Mouse (Mus musculus): ENCODE measurements around the gene Pgap3. TPM values are rescaled to one million over a fixed set of nuclear protein-coding genes. Genes with fewer than 3 reads are reported as not detected.

The Pgap3 gene
- polyA plus RNA-seq, 1 experiment from 2014 or later, result 6.7 TPM

DNA sequence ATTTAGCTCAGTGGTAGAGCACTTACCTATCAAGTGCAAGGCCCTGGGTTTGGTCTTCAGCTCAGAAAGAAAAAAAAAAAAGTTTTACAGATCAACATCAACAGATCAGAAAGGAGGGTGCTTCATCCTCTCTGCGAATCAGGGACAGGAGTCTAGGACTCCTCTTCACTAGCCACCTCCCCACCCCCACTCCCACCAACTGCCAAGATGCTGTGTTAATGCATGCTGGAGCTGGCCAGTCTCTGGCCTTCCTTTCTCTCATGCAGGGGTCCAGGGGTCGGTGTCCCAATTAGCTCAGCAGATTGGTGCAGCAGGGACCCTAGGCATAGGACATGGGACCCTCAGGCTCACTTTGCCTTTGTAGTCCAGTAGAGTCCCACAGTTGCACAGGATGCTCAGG is 29.7 kb downstream of the Pgap3 start:
- H3K4me1 ChIP-seq (ENCODE audit: control insufficient read depth, insufficient read depth, low read length), result peaks cover 14% of the 10 kb centered on the region
- 0 out of 2 replicates have a peak, but pooled peaks cover 5% of the 10 kb centered on the region for H3K36me3 ChIP-seq (ENCODE audit: control insufficient read depth, insufficient read depth, low read length)
- no peaks in the 10 kb centered on the region for H3K27me3 ChIP-seq (ENCODE audit: control insufficient read depth, insufficient read depth, low read length)
- H3K9ac ChIP-seq (ENCODE audit: low read length), result no peak overlapping the region
- ATAC-seq (ENCODE audit: insufficient read depth, low FRiP score, low TSS enrichment) (no peak), DNase-seq (ENCODE audit: low spot score) (no peak)
- H3K4me3 ChIP-seq (ENCODE audit: low read depth, low read length), result no peak overlapping the region
- H3K4me2 ChIP-seq (ENCODE audit: low read depth), result no peak overlapping the region
- WGBS, result 82% methylated on average over 2 of the region's 2 CpGs
- H3K9me3 ChIP-seq (ENCODE audit: control insufficient read depth, low read length), result no peaks in the 10 kb centered on the region
- no peak overlapping the region for H3K27ac ChIP-seq (ENCODE audit: low read depth, low read length)

DNA sequence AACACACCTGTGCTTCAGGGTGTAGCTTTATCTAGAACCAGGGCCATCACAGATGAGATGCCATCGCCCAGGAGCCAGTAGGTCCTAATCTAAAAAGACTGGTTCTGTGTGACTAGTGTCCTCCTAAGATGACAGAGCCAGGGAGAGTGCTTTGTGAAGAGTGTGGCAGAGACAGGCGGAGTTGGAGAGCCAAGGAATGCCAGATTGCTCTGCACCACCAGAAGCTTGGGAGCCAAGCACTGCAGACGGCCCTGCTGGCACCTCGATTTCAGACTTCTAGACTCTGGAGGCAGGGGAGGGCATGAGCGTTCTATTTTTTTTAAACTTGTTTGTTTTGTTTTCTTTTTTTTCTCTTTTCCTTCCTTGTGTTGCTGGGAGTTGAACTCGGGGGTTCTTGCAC is 31.0 kb downstream of the Pgap3 start:
- DNase-seq (ENCODE audit: low spot score) (no peak), ATAC-seq (ENCODE audit: insufficient read depth, low FRiP score, low TSS enrichment) (no peak)
- Histone ChIP-seq H3K27ac (ENCODE audit: low read depth, low read length) (no peak overlapping the region), H3K4me2 (ENCODE audit: low read depth) (no peak overlapping the region), H3K9ac (ENCODE audit: low read length) (no peak overlapping the region), H3K4me3 (ENCODE audit: low read depth, low read length) (no peak overlapping the region), H3K9me3 (ENCODE audit: control insufficient read depth, low read length) (no peaks in the 10 kb centered on the region), H3K4me1 (ENCODE audit: control insufficient read depth, insufficient read depth, low read length) (peaks cover 14% of the 10 kb centered on the region), H3K36me3 (ENCODE audit: control insufficient read depth, insufficient read depth, low read length) (0 out of 2 replicates have a peak, but pooled peaks cover 3% of the 10 kb centered on the region), H3K27me3 (ENCODE audit: control insufficient read depth, insufficient read depth, low read length) (no peaks in the 10 kb centered on the region)
- WGBS, result 88% methylated on average over 6 of the region's 6 CpGs

DNA sequence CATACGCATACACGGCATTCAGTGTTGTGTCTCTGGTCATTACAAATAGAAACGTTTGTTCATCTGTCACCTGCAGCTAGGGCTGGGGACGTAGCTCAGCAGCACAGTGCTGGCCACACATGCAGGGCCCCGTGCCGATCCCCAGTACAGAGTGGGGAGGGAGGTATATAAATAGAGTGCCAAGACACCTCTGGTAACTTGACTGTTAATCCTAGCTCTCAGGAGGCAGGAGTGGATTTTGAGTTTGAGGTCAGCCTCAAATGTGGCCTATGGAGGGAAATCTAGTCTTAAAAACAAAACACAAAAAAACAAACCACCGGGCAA is 32.5 kb downstream of the Pgap3 start:
- Histone ChIP-seq H3K27ac (ENCODE audit: low read depth, low read length) (no peak overlapping the region), H3K4me2 (ENCODE audit: low read depth) (no peak overlapping the region), H3K4me1 (ENCODE audit: control insufficient read depth, insufficient read depth, low read length) (peaks cover 14% of the 10 kb centered on the region), H3K36me3 (ENCODE audit: control insufficient read depth, insufficient read depth, low read length) (no peaks in the 10 kb centered on the region), H3K27me3 (ENCODE audit: control insufficient read depth, insufficient read depth, low read length) (no peaks in the 10 kb centered on the region), H3K9ac (ENCODE audit: low read length) (no peak overlapping the region), H3K4me3 (ENCODE audit: low read depth, low read length) (no peak overlapping the region), H3K9me3 (ENCODE audit: control insufficient read depth, low read length) (no peaks in the 10 kb centered on the region)
- WGBS, result 83% methylated on average over 7 of the region's 7 CpGs
- DNase-seq (ENCODE audit: low spot score), result no peak
- no peak for ATAC-seq (ENCODE audit: insufficient read depth, low FRiP score, low TSS enrichment)

DNA sequence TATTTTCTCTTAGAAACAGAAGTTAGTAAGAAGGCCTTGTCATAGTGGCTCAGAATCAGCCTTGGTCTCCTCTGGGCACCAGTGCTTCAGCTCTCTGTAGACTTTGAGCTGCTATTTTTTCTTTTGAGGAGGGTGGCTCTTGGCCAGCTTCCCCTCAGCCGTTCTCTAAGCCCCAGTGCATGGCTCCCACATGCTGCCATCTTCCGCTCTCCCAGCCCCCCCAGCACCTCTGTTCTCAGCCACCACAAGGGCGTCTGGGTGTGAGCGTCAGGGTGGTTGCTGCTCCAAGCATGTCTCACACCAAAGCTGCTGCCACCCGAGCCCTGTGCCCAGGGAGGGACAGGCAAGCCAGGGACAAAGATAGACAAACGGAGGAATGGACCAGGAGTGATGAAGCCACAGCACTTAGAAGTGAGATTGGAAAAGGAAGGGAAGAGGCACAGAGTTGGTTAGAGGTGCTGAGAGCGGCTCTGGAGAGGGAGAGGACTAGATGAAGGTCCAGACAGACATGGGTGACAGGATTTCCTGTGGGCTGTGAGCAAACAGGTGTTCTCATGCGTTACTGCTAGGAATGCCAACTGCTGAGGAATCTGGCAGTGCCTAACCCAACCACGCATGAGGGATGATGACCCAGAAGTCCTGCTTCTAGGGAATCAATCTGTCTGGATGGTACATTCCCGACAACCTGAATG is 33.0 kb downstream of the Pgap3 start:
- Histone ChIP-seq H3K27ac (ENCODE audit: low read depth, low read length) (no peak overlapping the region), H3K9ac (ENCODE audit: low read length) (no peak overlapping the region), H3K27me3 (ENCODE audit: control insufficient read depth, insufficient read depth, low read length) (no peaks in the 10 kb centered on the region), H3K4me1 (ENCODE audit: control insufficient read depth, insufficient read depth, low read length) (peaks cover 14% of the 10 kb centered on the region), H3K9me3 (ENCODE audit: control insufficient read depth, low read length) (no peaks in the 10 kb centered on the region), H3K4me2 (ENCODE audit: low read depth) (no peak overlapping the region), H3K4me3 (ENCODE audit: low read depth, low read length) (no peak overlapping the region), H3K36me3 (ENCODE audit: control insufficient read depth, insufficient read depth, low read length) (no peaks in the 10 kb centered on the region)
- 83% methylated on average over 10 of the region's 10 CpGs for WGBS
- DNase-seq (ENCODE audit: low spot score) (no peak), ATAC-seq (ENCODE audit: insufficient read depth, low FRiP score, low TSS enrichment) (no peak)

DNA sequence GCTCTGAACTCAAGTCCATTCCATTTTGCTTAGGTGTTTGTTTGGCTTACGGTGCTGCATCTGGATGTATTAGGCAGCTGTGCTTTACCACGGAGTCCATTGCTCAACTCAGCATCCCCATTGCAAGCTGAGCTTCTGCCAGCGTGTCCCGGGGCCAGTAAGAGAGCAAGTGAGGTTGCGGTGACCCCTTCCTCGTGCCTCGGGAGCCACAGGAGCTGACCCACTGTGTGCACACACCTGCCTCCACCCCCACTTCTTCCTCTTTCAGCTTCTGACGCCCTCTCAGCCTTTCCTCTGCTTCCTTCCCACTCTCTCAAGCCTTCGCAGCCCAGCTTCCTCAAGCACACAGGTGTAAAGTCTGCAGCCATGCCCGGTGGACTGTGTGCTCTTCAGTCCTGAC is 34.0 kb downstream of the Pgap3 start:
- no peaks in the 10 kb centered on the region for H3K9me3 ChIP-seq (ENCODE audit: control insufficient read depth, low read length)
- H3K9ac ChIP-seq (ENCODE audit: low read length), result no peak overlapping the region
- H3K4me1 ChIP-seq (ENCODE audit: control insufficient read depth, insufficient read depth, low read length), result peaks cover 9% of the 10 kb centered on the region
- no peaks in the 10 kb centered on the region for H3K36me3 ChIP-seq (ENCODE audit: control insufficient read depth, insufficient read depth, low read length)
- 78% methylated on average over 10 of the region's 10 CpGs for WGBS
- no peak overlapping the region for H3K27ac ChIP-seq (ENCODE audit: low read depth, low read length)
- no peak for ATAC-seq (ENCODE audit: insufficient read depth, low FRiP score, low TSS enrichment)
- DNase-seq (ENCODE audit: low spot score), result no peak
- no peak overlapping the region for H3K4me2 ChIP-seq (ENCODE audit: low read depth)
- H3K27me3 ChIP-seq (ENCODE audit: control insufficient read depth, insufficient read depth, low read length), result no peaks in the 10 kb centered on the region
- no peak overlapping the region for H3K4me3 ChIP-seq (ENCODE audit: low read depth, low read length)

DNA sequence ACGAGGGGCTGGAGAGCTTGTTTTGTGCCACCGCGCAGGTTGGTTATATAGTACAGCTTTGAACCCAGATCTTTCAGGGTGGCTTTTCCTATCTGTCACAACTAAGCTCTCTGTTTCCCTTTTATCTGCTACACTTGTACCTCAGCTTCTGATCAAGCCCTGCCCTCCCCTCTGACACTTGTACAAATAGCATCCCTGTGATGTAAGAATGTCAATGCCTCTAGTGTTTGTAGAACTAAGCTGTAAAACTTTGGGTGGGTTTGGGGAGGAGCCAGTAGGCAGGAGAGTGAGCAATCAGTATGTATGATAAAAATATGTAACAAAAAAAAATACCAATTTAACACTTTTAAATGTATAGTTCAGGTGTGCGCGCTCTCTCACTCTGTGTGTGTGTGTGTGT is 35.9 kb downstream of the Pgap3 start:
- ATAC-seq (ENCODE audit: insufficient read depth, low FRiP score, low TSS enrichment) (no peak), DNase-seq (ENCODE audit: low spot score) (no peak)
- peaks cover 19% of the 10 kb centered on the region for H3K4me1 ChIP-seq (ENCODE audit: control insufficient read depth, insufficient read depth, low read length)
- H3K9me3 ChIP-seq (ENCODE audit: control insufficient read depth, low read length), result no peaks in the 10 kb centered on the region
- 89% methylated on average over 5 of the region's 5 CpGs for WGBS
- no peaks in the 10 kb centered on the region for H3K36me3 ChIP-seq (ENCODE audit: control insufficient read depth, insufficient read depth, low read length)
- H3K4me3 ChIP-seq (ENCODE audit: low read depth, low read length), result no peak overlapping the region
- H3K27me3 ChIP-seq (ENCODE audit: control insufficient read depth, insufficient read depth, low read length), result no peaks in the 10 kb centered on the region
- H3K9ac ChIP-seq (ENCODE audit: low read length), result no peak overlapping the region
- no peak overlapping the region for H3K27ac ChIP-seq (ENCODE audit: low read depth, low read length)
- H3K4me2 ChIP-seq (ENCODE audit: low read depth), result no peak overlapping the region

DNA sequence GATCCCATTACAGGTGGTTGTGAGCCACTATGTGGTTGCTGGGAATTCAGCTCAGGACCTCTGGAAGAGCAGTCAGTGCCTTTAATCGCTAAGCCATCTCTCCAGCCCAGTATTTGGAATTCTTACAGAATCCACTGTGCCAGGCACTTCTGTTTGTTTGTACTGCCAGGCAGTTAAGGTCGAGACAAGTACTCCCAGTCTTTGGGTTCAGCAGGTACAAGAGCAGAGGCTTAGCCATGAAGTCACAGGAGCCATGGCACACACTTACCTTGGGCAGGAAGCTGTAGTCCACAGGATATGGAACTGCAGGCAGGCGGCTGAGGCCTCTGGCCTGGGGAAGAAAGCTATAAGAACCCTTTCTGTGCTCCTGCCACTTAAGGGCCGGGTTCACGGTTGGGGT is 36.5 kb downstream of the Pgap3 start:
- no peak overlapping the region for H3K4me2 ChIP-seq (ENCODE audit: low read depth)
- ATAC-seq (ENCODE audit: insufficient read depth, low FRiP score, low TSS enrichment), result no peak
- H3K9ac ChIP-seq (ENCODE audit: low read length), result no peak overlapping the region
- no peak overlapping the region for H3K27ac ChIP-seq (ENCODE audit: low read depth, low read length)
- H3K9me3 ChIP-seq (ENCODE audit: control insufficient read depth, low read length), result no peaks in the 10 kb centered on the region
- no peak overlapping the region for H3K4me3 ChIP-seq (ENCODE audit: low read depth, low read length)
- 85% methylated on average over 5 of the region's 5 CpGs for WGBS
- H3K27me3 ChIP-seq (ENCODE audit: control insufficient read depth, insufficient read depth, low read length), result no peaks in the 10 kb centered on the region
- peaks cover 25% of the 10 kb centered on the region for H3K4me1 ChIP-seq (ENCODE audit: control insufficient read depth, insufficient read depth, low read length)
- DNase-seq (ENCODE audit: low spot score), result no peak
- no peaks in the 10 kb centered on the region for H3K36me3 ChIP-seq (ENCODE audit: control insufficient read depth, insufficient read depth, low read length)

DNA sequence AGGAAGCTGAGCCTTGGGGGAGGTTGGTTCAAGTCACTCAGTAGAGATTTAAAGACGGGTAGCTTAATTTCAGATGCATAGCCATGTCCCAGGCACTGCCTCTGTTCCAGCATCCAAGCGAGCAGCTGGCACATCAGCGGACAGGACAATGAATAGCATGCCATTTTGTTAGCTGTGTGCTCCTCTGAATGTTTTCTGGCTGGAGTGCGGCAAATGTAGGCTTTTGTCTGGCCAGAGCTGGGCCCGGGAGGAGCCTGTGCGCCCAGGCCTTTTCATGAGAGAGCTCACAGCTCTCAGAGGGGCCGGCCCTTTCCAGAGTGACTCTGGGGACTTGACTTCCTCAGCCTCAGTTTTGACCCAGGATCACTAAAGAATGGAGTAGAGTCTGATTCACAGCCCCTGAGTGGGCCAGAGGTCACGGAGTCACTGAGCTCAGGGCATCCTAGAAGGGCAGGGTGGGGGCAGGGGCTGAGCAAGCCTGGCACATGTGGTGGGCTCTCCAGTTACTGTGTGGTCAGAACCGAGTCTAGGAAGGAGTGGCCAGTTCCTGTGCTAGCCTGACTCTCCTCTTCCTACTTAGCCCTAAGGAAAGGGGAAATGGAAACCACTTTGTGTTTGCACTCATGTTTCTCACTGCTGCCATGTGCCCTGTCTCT is 39.3 kb downstream of the Pgap3 start:
- Histone ChIP-seq H3K9me3 (ENCODE audit: control insufficient read depth, low read length) (no peaks in the 10 kb centered on the region), H3K9ac (ENCODE audit: low read length) (peak overlapping the region; percentile 29; the same call in 1 of the 2 replicates), H3K36me3 (ENCODE audit: control insufficient read depth, insufficient read depth, low read length) (no peaks in the 10 kb centered on the region), H3K4me1 (ENCODE audit: control insufficient read depth, insufficient read depth, low read length) (peaks cover 28% of the 10 kb centered on the region), H3K27me3 (ENCODE audit: control insufficient read depth, insufficient read depth, low read length) (no peaks in the 10 kb centered on the region), H3K27ac (ENCODE audit: low read depth, low read length) (peak overlapping the region; percentile 58), H3K4me3 (ENCODE audit: low read depth, low read length) (no peak overlapping the region), H3K4me2 (ENCODE audit: low read depth) (peak overlapping the region; percentile 8; the same call in 1 of the 2 replicates)
- WGBS, result 48% methylated on average over 9 of the region's 9 CpGs
- ATAC-seq (ENCODE audit: insufficient read depth, low FRiP score, low TSS enrichment), result no peak
- no peak for DNase-seq (ENCODE audit: low spot score)

Data from neural tube, embryonic 11.5 days (tissue).